Mouse (Mus musculus): ENCODE data around the gene Csnk2a1. TPM values are rescaled to one million over a fixed set of nuclear protein-coding genes. Genes with fewer than 3 reads are reported as not detected.
A peak's percentile ranks its signal among the peaks of the same experiment; 100 is the strongest.

Csnk2a1 gene
- polyA plus RNA-seq, 1 experiment from 2014 or later: 122 TPM

DNA sequence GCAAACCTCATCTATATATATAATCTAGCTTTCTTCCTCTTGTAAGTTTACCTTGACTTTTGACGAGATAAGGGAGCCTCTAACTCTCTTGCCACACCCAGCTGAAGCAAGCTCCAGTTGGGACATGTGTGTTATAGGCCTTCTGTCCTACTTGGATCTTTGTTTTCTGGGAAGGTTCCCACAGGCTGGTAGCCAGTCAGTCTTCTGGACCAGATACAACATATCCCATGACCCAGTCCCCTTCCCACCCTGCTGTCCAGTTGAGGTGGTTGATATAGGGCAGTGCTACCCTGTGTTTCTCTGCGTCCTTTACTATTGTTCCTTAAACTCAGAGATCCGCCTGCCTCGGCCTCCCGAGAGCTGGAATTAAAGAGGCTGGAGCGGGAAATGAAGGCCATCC is 78.8 kb downstream of the Csnk2a1 start:
- no peaks in the 10 kb centered on the region for H3K4me1 ChIP-seq (replicated peaks)
- H3K9ac ChIP-seq: no peak overlapping the region
- H3K27ac ChIP-seq: no peak overlapping the region
- H3K36me3 ChIP-seq: peaks cover 85% of the 10 kb centered on the region
- over 99% methylated on average over 6 of the region's 6 CpGs for WGBS
- H3K27me3 ChIP-seq: no peaks in the 10 kb centered on the region
- H3K4me2 ChIP-seq: no peak overlapping the region
- no peaks in the 10 kb centered on the region for H3K9me3 ChIP-seq
- ATAC-seq (ENCODE audit: low FRiP score): no peak
- H3K4me3 ChIP-seq: no peak overlapping the region

DNA sequence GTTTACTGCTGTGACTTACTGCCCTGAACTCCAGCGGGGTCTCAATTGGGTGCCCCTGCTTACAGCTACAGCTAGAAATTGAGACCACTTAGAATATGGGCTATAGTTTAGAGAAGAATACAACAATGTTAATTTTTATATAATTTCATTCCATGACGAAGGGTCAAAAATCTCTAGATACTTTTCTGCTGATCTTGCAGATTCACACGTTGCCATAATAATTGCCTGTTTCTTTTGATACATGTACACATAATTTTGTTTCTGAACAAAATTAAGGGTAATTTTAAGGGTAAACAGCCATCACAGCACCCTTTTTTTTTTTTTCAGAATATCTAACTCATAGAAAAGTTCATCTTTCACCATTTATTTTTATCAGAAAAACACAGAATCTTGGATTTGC is 80.5 kb downstream of the Csnk2a1 start:
- no peak for ATAC-seq (ENCODE audit: low FRiP score)
- H3K9ac ChIP-seq: no peak overlapping the region
- no peaks in the 10 kb centered on the region for H3K27me3 ChIP-seq
- H3K4me3 ChIP-seq: no peak overlapping the region
- H3K36me3 ChIP-seq: peaks cover 97% of the 10 kb centered on the region
- H3K9me3 ChIP-seq: no peaks in the 10 kb centered on the region
- H3K4me2 ChIP-seq: no peak overlapping the region
- WGBS: 95% methylated on average over 3 of the region's 3 CpGs
- no peak overlapping the region for H3K27ac ChIP-seq
- no peaks in the 10 kb centered on the region for H3K4me1 ChIP-seq (replicated peaks)

GRCm38 (mm10) chr2:152312996-152313395 is 86.4 kb downstream of the Csnk2a1 start:
- 85% methylated on average over 7 of the region's 7 CpGs for WGBS

DNA sequence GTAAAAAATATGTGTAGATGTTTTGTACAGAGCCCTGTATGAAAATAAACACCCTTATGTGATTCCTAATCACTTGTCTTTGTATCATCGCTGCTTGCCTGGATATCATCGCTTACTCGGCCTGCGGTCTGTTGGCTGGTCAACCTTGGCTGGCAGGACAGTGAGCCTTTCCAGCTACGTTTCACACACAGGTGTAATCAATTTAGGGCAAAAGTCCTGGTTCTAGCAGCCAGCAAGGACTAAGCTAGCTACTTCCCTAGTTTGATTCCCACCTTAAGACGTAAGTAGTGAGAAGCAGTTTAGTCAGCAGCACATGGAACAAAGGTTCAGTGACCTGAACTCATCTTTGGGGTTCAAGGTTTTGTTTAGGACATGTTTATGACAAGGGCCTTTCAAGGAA is 87.3 kb downstream of the Csnk2a1 start:
- Histone ChIP-seq H3K9me3 (no peaks in the 10 kb centered on the region), H3K27me3 (no peaks in the 10 kb centered on the region), H3K4me3 (no peak overlapping the region), H3K9ac (no peak overlapping the region), H3K27ac (no peak overlapping the region), H3K4me1 (replicated peaks) (no peaks in the 10 kb centered on the region), H3K36me3 (peaks cover 99% of the 10 kb centered on the region), H3K4me2 (no peak overlapping the region)
- no peak for ATAC-seq (ENCODE audit: low FRiP score)
- 91% methylated on average over 6 of the region's 6 CpGs for WGBS

More at GRCm38 (mm10) chr2:152312996-152313395, 86.4 kb downstream of the Csnk2a1 start:
- Histone ChIP-seq H3K27ac (no peak overlapping the region), H3K36me3 (peaks cover 99% of the 10 kb centered on the region), H3K9me3 (no peaks in the 10 kb centered on the region), H3K27me3 (no peaks in the 10 kb centered on the region), H3K4me1 (replicated peaks) (no peaks in the 10 kb centered on the region), H3K9ac (no peak overlapping the region), H3K4me3 (no peak overlapping the region), H3K4me2 (no peak overlapping the region)
- no peak for ATAC-seq (ENCODE audit: low FRiP score)

DNA sequence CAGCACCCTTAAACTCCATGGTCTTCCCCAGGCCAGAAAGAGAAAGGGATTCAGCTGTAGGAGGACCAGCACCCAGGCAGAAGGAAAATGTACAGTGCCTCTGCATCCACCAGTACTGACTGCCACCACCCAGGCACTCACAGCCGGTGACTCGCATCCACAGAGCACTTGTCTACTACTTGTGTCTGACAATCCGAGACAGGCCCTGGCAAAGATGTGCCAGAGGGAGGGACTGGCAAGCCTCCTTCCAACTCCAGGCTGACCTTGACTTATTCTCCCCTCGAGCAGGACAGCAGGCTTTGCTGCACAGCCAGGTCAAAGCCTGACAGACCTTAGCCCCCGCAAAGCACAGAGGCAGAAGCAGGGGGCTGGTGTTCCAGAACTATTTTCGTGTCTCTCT is 90.4 kb downstream of the Csnk2a1 start:
- WGBS: 91% methylated on average over 6 of the region's 6 CpGs

GRCm38 (mm10) chr2:152321558-152321957 is 94.9 kb downstream of the Csnk2a1 start:
- Histone ChIP-seq H3K27me3 (no peaks in the 10 kb centered on the region), H3K36me3 (peaks cover 100% of the 10 kb centered on the region), H3K27ac (no peak overlapping the region), H3K9me3 (no peaks in the 10 kb centered on the region), H3K9ac (no peak overlapping the region), H3K4me3 (no peak overlapping the region), H3K4me2 (no peak overlapping the region), H3K4me1 (replicated peaks) (no peaks in the 10 kb centered on the region)
- WGBS: 87% methylated on average over 5 of the region's 5 CpGs
- no peak for ATAC-seq (ENCODE audit: low FRiP score)

More for the DNA sequence above, 90.4 kb downstream of the Csnk2a1 start:
- Histone ChIP-seq H3K27me3 (no peaks in the 10 kb centered on the region), H3K27ac (no peak overlapping the region), H3K4me2 (no peak overlapping the region), H3K4me1 (replicated peaks) (no peaks in the 10 kb centered on the region), H3K9me3 (no peaks in the 10 kb centered on the region), H3K9ac (no peak overlapping the region), H3K36me3 (peaks cover 99% of the 10 kb centered on the region), H3K4me3 (no peak overlapping the region)
- ATAC-seq (ENCODE audit: low FRiP score): no peak

DNA sequence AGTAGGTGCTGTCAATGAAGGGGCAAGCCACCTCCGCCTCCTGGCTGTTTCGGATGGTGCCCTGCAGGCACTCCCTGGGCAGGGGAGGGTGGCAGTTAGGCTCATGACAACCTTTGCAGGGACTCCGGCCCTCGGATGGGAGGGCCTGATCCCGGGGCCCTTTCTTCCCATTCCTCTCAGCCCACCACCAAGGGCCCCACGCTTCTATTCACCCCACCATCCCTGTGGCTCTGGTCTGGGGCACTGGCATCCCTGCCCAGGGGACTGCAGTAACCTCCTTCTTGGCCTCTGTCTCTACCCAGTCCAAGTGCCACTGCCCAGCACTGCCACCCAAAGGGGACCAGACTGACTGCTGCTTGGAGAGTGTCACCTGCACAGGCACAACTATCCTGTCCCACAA is 95.6 kb downstream of the Csnk2a1 start:
- Histone ChIP-seq H3K4me1 (replicated peaks) (no peaks in the 10 kb centered on the region), H3K9me3 (no peaks in the 10 kb centered on the region), H3K4me3 (no peak overlapping the region), H3K27ac (no peak overlapping the region), H3K9ac (no peak overlapping the region), H3K27me3 (no peaks in the 10 kb centered on the region), H3K36me3 (peaks cover 100% of the 10 kb centered on the region), H3K4me2 (no peak overlapping the region)
- ATAC-seq (ENCODE audit: low FRiP score): no peak
- 90% methylated on average over 6 of the region's 6 CpGs for WGBS

- ATAC-seq (ENCODE audit: low FRiP score): no peak
- no peak overlapping the region for H3K27ac ChIP-seq
- H3K4me1 ChIP-seq (replicated peaks): 0 out of 2 replicates have a peak, but pooled peaks cover 2% of the 10 kb centered on the region
- H3K4me3 ChIP-seq: no peak overlapping the region
- H3K9me3 ChIP-seq: no peaks in the 10 kb centered on the region
- H3K9ac ChIP-seq: no peak overlapping the region
- no peak overlapping the region for H3K4me2 ChIP-seq
- WGBS: 96% methylated on average over 14 of the region's 14 CpGs
- peaks cover 99% of the 10 kb centered on the region for H3K36me3 ChIP-seq
- no peaks in the 10 kb centered on the region for H3K27me3 ChIP-seq
These were observed 97.3 kb downstream of the Csnk2a1 start for GRCm38 (mm10) chr2:152323971-152324370.

DNA sequence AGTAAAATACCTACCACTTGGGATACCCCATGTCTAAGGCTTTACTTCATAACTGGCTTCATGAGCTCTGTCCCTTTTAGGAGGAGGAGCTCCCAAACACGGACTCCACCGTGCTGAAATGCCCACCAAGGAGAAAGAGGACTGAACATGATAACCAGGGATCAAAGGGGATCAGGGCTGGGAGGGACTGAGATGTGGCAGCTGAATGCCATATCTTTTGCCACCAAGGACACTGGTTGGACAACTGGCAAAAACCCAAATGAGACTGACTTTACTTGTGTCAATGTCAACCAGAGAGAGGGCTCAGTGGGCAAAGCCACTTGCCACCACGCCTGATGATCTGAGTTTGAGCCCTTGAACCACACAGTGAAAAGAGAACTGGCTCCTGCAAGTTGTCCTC is 98.2 kb downstream of the Csnk2a1 start:
- H3K36me3 ChIP-seq: peaks cover 96% of the 10 kb centered on the region
- no peak overlapping the region for H3K27ac ChIP-seq
- peaks cover 9% of the 10 kb centered on the region for H3K4me1 ChIP-seq (replicated peaks)
- WGBS: 97% methylated on average over 3 of the region's 3 CpGs
- H3K4me2 ChIP-seq: no peak overlapping the region
- H3K9me3 ChIP-seq: no peaks in the 10 kb centered on the region
- no peaks in the 10 kb centered on the region for H3K27me3 ChIP-seq
- H3K9ac ChIP-seq: no peak overlapping the region
- no peak for ATAC-seq (ENCODE audit: low FRiP score)
- no peak overlapping the region for H3K4me3 ChIP-seq

DNA sequence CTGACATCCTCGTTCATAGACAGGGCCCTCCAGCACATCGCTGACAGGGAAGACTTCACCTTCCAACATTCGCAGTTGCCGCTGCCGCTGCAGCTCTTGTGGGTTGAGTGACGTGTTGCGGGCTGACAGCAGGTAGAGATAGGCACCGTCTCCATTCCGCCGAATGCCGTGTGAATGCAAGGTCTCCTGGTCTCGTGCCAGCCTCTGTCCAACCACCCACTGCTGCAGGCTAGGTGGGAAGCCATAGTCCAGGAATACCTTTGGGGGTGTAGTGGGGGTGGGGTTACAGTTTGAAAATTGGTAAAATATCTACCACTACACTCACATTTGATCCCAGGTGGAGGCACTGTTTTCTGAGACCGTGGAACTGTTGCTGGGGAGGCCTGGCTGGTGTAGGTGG is 99.5 kb downstream of the Csnk2a1 start:
- H3K36me3 ChIP-seq: peaks cover 86% of the 10 kb centered on the region
- 94% methylated on average over 13 of the region's 13 CpGs for WGBS
- no peak for ATAC-seq (ENCODE audit: low FRiP score)
- H3K4me1 ChIP-seq (replicated peaks): peaks cover 22% of the 10 kb centered on the region
- no peak overlapping the region for H3K27ac ChIP-seq
- H3K9me3 ChIP-seq: no peaks in the 10 kb centered on the region
- no peaks in the 10 kb centered on the region for H3K27me3 ChIP-seq
- no peak overlapping the region for H3K9ac ChIP-seq
- no peak overlapping the region for H3K4me2 ChIP-seq
- no peak overlapping the region for H3K4me3 ChIP-seq

GRCm38 (mm10) chr2:152326654-152327053 is 100.0 kb downstream of the Csnk2a1 start:
- Histone ChIP-seq H3K4me1 (replicated peaks) (peaks cover 27% of the 10 kb centered on the region), H3K9me3 (no peaks in the 10 kb centered on the region), H3K27me3 (no peaks in the 10 kb centered on the region), H3K4me2 (no peak overlapping the region), H3K9ac (no peak overlapping the region), H3K27ac (no peak overlapping the region), H3K36me3 (peaks cover 81% of the 10 kb centered on the region), H3K4me3 (no peak overlapping the region)
- WGBS: 86% methylated on average over 8 of the region's 8 CpGs
- no peak for ATAC-seq (ENCODE audit: low FRiP score)

DNA sequence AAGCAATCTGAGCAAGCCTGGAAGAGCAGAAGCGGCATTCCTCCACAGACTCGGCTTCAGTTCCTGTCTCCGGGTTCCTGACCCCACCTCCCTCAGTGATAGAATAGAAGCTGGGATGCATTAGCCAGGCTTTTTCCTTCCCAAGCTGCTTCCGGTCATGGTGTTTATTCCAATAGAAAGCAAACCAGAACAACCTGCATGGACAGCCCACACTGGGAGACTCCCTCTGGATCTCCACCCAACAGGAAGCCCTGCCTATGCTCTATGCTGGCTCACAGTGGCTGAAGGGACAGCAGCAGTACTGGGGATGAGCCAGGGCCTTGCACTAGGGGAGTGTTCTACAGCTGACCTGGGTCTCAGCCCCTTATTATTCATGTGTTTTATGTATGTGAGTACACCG is 101.3 kb downstream of the Csnk2a1 start:
- 86% methylated on average over 5 of the region's 5 CpGs for WGBS
- Histone ChIP-seq H3K27ac (no peak overlapping the region), H3K4me2 (no peak overlapping the region), H3K36me3 (peaks cover 68% of the 10 kb centered on the region), H3K4me3 (no peak overlapping the region), H3K9me3 (no peaks in the 10 kb centered on the region), H3K27me3 (no peaks in the 10 kb centered on the region), H3K4me1 (replicated peaks) (peaks cover 33% of the 10 kb centered on the region), H3K9ac (no peak overlapping the region)
- ATAC-seq (ENCODE audit: low FRiP score): no peak

DNA sequence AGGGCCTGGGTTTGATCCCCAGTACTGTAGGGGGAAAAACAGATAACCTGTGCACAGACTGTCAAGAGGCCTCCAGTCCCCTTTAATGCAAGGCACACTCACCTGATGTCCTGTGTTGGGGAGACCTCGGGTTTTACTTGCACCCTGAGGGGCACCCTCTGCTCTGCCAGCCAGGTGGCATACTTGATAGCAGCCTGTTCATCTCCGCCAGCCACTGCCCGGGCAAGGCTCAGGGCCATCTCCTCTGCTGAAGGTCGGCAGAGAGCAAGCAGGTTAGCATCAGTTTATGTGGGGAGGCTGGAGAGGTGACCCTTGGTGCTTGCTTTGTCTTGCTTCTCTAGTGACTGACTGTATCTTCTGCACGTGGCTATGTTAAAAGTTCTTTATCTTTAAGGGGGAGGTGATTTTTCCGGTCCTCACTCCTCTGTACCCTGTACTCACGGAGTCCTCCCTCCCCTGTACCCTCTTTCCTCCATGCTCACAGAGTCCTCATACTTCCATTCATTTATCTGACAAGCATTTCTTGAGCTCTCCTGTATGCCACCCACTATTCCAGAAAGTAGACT is 104.3 kb downstream of the Csnk2a1 start:
- no peak for ATAC-seq (ENCODE audit: low FRiP score)
- H3K4me2 ChIP-seq: peak overlapping the region; percentile 90
- H3K4me1 ChIP-seq (replicated peaks): peaks cover 33% of the 10 kb centered on the region
- H3K36me3 ChIP-seq: peaks cover 38% of the 10 kb centered on the region
- H3K9me3 ChIP-seq: no peaks in the 10 kb centered on the region
- peak overlapping the region; percentile 86 for H3K4me3 ChIP-seq
- no peak overlapping the region for H3K27ac ChIP-seq
- WGBS: 77% methylated on average over 7 of the region's 7 CpGs
- peak overlapping the region; percentile 93 for H3K9ac ChIP-seq
- no peaks in the 10 kb centered on the region for H3K27me3 ChIP-seq
